Mouse (Mus musculus): ENCODE measurements at regions not wholly inside any gene's neighbourhood (a gene's known extent, or its start where the extent isn't known, plus 50 kb on each side); places are given as distances from the start of the nearest gene placed in this dataset.

- TF ChIP-seq CTCF (IDR thresholded peaks at IDR 0.05; ENCODE audit: insufficient read depth, low read depth, low read length) (no peak), POLR2A (IDR thresholded peaks at IDR 0.05; ENCODE audit: insufficient read depth, low read depth, low read length) (no peak)
Observed at GRCm38 (mm10) chr2:139093487-139094066, 400.1 kb upstream of the Sptlc3 start.
